Mouse (Mus musculus): ENCODE results near the gene Ankrd55.

DNA sequence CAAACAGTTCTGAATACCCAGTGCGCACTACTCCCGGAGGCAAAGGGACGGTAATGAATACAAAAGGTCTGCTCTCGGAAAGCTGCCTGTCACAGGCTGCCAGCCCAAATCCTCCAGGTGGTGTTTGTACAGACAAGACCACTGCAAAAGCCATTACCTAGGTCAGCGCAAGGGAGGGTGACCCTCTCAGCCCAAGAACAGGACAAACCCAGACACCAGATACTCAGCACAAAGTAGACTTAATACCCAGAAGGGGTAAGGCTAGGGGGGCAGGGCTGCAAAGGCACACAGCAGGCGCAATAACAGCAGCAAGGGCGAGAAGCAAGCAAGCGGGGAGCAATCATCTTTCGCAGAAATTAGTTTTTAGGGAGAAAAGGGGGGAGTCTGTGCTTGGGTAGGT, 106.0 kb downstream of the Ankrd55 start:
- TF ChIP-seq CTCF (IDR thresholded peaks at IDR 0.05) (no peak), POLR2A (IDR thresholded peaks at IDR 0.05; ENCODE audit: insufficient read depth, low read depth, low read length) (no peak)
